Mouse (Mus musculus): ENCODE data around the gene Kcnab1. TPM values are rescaled to one million over a fixed set of nuclear protein-coding genes. Genes with fewer than 3 reads are reported as not detected.

Gene Kcnab1
- polyA plus RNA-seq, 1 experiment from 2014 or later: 3.3 TPM

- no peak overlapping the region for H3K4me3 ChIP-seq
- H3K27me3 ChIP-seq (replicated peaks): no peaks in the 10 kb centered on the region
- no peak for ATAC-seq (ENCODE audit: insufficient number of reproducible peaks, low FRiP score)
- H3K9ac ChIP-seq: no peak overlapping the region
- 67% methylated on average over 4 of the region's 4 CpGs for WGBS
- H3K9me3 ChIP-seq (replicated peaks): no peaks in the 10 kb centered on the region
- H3K4me1 ChIP-seq (replicated peaks): no peaks in the 10 kb centered on the region
- no peak overlapping the region for H3K27ac ChIP-seq (ENCODE audit: poor library complexity, severe bottlenecking)
- H3K36me3 ChIP-seq: no peaks in the 10 kb centered on the region
- no peak overlapping the region for H3K4me2 ChIP-seq
Measured at GRCm38 (mm10) chr3:65396835-65397504, 287.8 kb downstream of the Kcnab1 start.

GRCm38 (mm10) chr3:65397566-65397965, 288.4 kb downstream of the Kcnab1 start:
- Histone ChIP-seq H3K9ac (no peak overlapping the region), H3K4me3 (no peak overlapping the region), H3K4me1 (replicated peaks) (no peaks in the 10 kb centered on the region), H3K27ac (ENCODE audit: poor library complexity, severe bottlenecking) (no peak overlapping the region), H3K36me3 (no peaks in the 10 kb centered on the region), H3K27me3 (replicated peaks) (no peaks in the 10 kb centered on the region), H3K9me3 (replicated peaks) (no peaks in the 10 kb centered on the region), H3K4me2 (no peak overlapping the region)
- no peak for ATAC-seq (ENCODE audit: insufficient number of reproducible peaks, low FRiP score)
- 88% methylated on average over 3 of the region's 3 CpGs for WGBS

GRCm38 (mm10) chr3:65405781-65406180, 296.6 kb downstream of the Kcnab1 start:
- no peak overlapping the region for H3K4me3 ChIP-seq
- H3K4me1 ChIP-seq (replicated peaks): no peaks in the 10 kb centered on the region
- no peak overlapping the region for H3K27ac ChIP-seq (ENCODE audit: poor library complexity, severe bottlenecking)
- no peak overlapping the region for H3K9ac ChIP-seq
- H3K9me3 ChIP-seq (replicated peaks): no peaks in the 10 kb centered on the region
- H3K36me3 ChIP-seq: no peaks in the 10 kb centered on the region
- 69% methylated on average over 4 of the region's 4 CpGs for WGBS
- H3K27me3 ChIP-seq (replicated peaks): no peaks in the 10 kb centered on the region
- no peak for ATAC-seq (ENCODE audit: insufficient number of reproducible peaks, low FRiP score)
- H3K4me2 ChIP-seq: no peak overlapping the region

GRCm38 (mm10) chr3:65407891-65408290, 298.7 kb downstream of the Kcnab1 start:
- no peak for ATAC-seq (ENCODE audit: insufficient number of reproducible peaks, low FRiP score)
- H3K36me3 ChIP-seq: no peaks in the 10 kb centered on the region
- H3K27ac ChIP-seq (ENCODE audit: poor library complexity, severe bottlenecking): no peak overlapping the region
- no peak overlapping the region for H3K4me2 ChIP-seq
- H3K4me1 ChIP-seq (replicated peaks): no peaks in the 10 kb centered on the region
- H3K4me3 ChIP-seq: no peak overlapping the region
- H3K9me3 ChIP-seq (replicated peaks): 0 out of 2 replicates have a peak, but pooled peaks cover 2% of the 10 kb centered on the region
- H3K9ac ChIP-seq: no peak overlapping the region
- no peaks in the 10 kb centered on the region for H3K27me3 ChIP-seq (replicated peaks)

GRCm38 (mm10) chr3:65416571-65416970, 307.4 kb downstream of the Kcnab1 start:
- H3K27me3 ChIP-seq (replicated peaks): no peaks in the 10 kb centered on the region
- no peaks in the 10 kb centered on the region for H3K36me3 ChIP-seq
- no peak overlapping the region for H3K9ac ChIP-seq
- ATAC-seq (ENCODE audit: insufficient number of reproducible peaks, low FRiP score): no peak
- no peaks in the 10 kb centered on the region for H3K4me1 ChIP-seq (replicated peaks)
- 0 out of 2 replicates have a peak, but pooled peaks cover 2% of the 10 kb centered on the region for H3K9me3 ChIP-seq (replicated peaks)
- no peak overlapping the region for H3K4me3 ChIP-seq
- no peak overlapping the region for H3K4me2 ChIP-seq
- no peak overlapping the region for H3K27ac ChIP-seq (ENCODE audit: poor library complexity, severe bottlenecking)

- Histone ChIP-seq H3K27ac (ENCODE audit: poor library complexity, severe bottlenecking) (no peak overlapping the region), H3K4me2 (no peak overlapping the region), H3K4me3 (no peak overlapping the region), H3K9me3 (replicated peaks) (no peaks in the 10 kb centered on the region), H3K27me3 (replicated peaks) (no peaks in the 10 kb centered on the region), H3K9ac (no peak overlapping the region), H3K4me1 (replicated peaks) (no peaks in the 10 kb centered on the region), H3K36me3 (no peaks in the 10 kb centered on the region)
- WGBS: 53% methylated on average over 5 of the region's 5 CpGs
- no peak for ATAC-seq (ENCODE audit: insufficient number of reproducible peaks, low FRiP score)
Measured at GRCm38 (mm10) chr3:65417913-65418594, 308.9 kb downstream of the Kcnab1 start.

- 80% methylated on average over 3 of the region's 3 CpGs for WGBS
- H3K9ac ChIP-seq: no peak overlapping the region
- no peaks in the 10 kb centered on the region for H3K9me3 ChIP-seq (replicated peaks)
- H3K4me1 ChIP-seq (replicated peaks): no peaks in the 10 kb centered on the region
- no peak overlapping the region for H3K4me2 ChIP-seq
- no peak overlapping the region for H3K4me3 ChIP-seq
- H3K36me3 ChIP-seq: no peaks in the 10 kb centered on the region
- ATAC-seq (ENCODE audit: insufficient number of reproducible peaks, low FRiP score): no peak
- no peak overlapping the region for H3K27ac ChIP-seq (ENCODE audit: poor library complexity, severe bottlenecking)
- H3K27me3 ChIP-seq (replicated peaks): no peaks in the 10 kb centered on the region
Measured at GRCm38 (mm10) chr3:65419706-65420105, 310.5 kb downstream of the Kcnab1 start.
